Mouse (Mus musculus) large intestine, adult 2 months (tissue): ENCODE data around the gene Mrps9. TPM values are rescaled to one million over a fixed set of nuclear protein-coding genes. Genes with fewer than 3 reads are reported as not detected.
"Not testable (repeated sequence)": the region's sequence is repeated elsewhere in the genome, so short reads cannot be mapped to it uniquely, and the experiment has no call there.

Experiments used
- DNase-seq: peaks from one replicate; pipeline ENCODE4 v3.0.0-alpha.2; 2012; ENCODE audit warnings: low read depth, low spot score
- WGBS: fragments of 180-500 bp; shearing (Covaris S2); methylation state at CpG from one replicate; pipeline ENCODE4 v1.1.7; 2018; 5-methylcytosine and 5-hydroxymethylcytosine counted together
- polyA plus RNA-seq: library from polyadenylated mRNA; depleted of rRNA; stranded (reverse); fragments of >200 nt; gene quantifications from 2 replicates; pipeline ENCODE4 v1.2.3, GENCODE M21; 2012; rRNA removed

Gene Mrps9
- polyA plus RNA-seq: 26.2 and 29.2 TPM in 2 replicates

DNA sequence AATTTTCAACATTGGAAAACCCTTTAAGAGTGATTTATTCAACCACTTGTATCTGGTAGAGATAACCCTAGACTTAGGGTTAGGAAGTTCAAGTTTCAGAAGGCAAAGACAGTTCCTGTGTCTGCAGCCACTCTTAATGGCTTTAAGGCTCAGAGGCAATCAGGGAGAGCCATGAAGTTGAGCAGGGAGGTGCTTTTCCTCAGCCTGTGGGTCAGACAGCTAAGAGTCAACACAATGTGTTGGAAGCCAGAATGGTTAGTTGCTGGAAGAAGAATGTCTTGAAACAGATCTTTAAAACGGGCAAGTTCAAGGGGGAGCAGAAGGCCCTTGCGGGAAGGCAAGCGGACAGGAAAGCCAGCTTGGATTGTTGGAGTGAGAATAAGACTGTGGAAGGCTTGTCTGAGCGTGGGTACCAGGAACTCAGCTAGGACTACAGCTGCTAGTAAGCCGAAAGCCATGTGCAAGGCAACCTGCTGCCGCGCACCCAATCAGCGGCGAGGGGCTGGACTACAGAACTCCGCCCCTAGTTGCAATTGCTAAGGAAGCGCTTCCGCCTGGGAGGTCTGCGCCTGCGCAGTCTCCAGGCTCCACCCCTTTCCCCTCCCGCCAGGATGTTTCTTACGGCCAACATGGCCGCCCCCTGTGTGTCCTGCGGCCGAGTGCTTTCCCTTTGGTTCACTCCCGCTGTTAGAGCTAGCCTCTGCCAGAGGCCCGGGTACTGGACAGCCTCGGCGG lies at the start of gene Mrps9:
Gene Mrps9, plus strand, starts transcription at position 571 of the 735 bp plus-strand sequence.
- peak; percentile 81 for DNase-seq
- WGBS: 2% methylated on average over 23 of the region's 23 CpGs

DNA sequence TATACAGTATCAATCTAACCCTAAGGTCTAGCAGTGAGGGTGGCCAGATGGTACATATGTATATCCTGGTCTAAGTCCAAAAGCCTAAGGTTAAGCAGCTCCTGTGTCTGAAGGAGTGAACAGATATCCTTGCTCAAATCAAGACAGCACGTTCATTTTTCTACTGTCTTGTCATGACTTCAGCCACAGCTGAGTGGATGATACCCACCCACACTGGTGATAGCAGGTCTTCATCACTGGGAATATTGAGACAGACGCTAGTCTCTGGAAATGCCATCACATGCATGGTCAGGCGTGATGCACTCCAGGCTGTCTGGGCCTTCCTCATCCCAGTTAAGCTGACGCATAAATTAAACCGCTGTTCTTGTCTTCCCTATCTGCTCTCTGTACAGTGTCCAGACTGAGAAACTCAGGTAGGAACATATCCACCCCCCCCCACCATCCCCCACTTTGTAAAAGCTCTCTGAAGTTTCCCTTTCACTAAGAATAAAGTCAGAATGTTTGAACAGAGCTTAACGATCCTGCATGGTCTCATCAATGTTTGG lies 37.7 kb upstream of the Mrps9 start:
- WGBS: 79% methylated on average over 6 of the region's 6 CpGs
- DNase-seq: no peak

DNA sequence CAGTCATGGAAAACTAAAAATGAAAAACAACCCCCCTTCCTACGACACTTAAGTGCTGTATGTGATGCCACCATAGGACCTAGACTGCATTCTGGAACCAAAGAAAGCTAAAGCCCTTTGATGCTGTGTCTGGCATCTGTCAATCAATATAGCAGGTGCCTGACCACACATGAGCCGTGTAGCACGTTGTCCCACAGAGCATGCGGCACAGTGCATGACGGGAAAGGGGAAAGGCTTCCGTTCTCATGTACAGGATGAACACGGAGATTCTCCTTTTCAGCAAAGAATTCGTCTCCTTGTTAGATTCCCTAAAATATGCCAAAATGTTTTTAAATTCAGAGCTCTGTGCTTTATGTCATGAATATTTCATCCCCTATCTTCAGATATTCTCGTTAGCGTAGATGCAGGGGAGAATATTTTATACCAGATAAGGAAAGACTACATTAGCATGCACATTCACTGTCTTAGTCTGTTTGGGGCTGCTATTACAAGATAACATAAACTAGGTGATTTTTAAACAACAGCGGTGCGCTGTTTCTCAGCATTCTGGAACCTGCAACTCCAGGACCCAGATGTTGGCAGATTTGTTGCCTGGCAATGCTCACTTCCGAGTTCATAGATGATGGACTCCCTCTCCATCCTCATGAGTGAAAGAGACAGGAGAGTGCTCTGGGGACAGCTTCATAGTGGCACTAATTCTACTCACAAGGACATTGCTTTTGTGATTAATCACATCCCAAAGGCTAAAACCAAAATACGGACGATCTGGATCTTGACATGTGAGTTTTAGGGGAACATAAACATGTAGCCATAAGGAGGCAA lies 36.0 kb upstream of the Mrps9 start:
- 78% methylated on average over 15 of the region's 15 CpGs for WGBS
- no peak for DNase-seq

DNA sequence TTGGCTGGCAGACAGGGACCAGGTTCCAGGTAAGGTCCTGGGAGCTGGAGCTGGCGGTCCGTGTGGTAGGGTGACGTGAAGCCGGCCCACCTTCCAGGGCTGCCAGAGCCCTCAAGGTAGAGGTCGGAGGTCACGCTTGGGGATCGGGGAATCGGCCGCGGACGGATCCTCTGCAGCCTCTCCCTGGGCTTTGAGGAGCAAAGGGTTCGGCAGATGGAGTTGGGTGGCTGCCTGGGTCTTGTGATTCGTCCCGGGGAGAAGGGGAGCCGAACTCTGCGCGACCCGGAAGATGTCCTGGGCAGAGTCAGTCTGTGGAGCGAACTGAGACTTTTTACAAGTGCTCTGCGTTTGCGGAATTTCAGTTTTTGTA lies 350 bp downstream of the Mrps9 start:
- no peak for DNase-seq
- WGBS: under 1% methylated on average over 21 of the region's 21 CpGs

DNA sequence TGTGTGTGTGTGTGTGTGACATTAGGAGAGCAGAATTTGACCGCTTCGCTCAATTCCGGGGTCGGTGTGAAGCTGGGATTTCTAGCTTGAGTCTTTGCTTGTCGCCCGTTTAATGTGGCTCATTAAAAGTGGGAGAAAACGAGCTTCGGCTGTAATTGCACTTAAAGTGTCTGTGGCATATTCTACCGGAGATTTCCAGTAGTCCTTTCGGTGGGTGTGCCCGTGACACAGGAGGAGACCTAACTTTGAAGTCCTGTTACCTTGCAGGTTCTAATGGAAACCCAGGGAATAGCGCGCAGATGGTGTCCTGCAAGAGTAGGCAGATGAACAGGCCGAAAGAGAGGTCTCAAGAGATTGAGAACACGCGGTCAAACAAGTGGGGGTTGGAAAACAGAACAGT lies 777 bp downstream of the Mrps9 start:
- WGBS: 2% methylated on average over 16 of the region's 16 CpGs
- peak; percentile 8 for DNase-seq

DNA sequence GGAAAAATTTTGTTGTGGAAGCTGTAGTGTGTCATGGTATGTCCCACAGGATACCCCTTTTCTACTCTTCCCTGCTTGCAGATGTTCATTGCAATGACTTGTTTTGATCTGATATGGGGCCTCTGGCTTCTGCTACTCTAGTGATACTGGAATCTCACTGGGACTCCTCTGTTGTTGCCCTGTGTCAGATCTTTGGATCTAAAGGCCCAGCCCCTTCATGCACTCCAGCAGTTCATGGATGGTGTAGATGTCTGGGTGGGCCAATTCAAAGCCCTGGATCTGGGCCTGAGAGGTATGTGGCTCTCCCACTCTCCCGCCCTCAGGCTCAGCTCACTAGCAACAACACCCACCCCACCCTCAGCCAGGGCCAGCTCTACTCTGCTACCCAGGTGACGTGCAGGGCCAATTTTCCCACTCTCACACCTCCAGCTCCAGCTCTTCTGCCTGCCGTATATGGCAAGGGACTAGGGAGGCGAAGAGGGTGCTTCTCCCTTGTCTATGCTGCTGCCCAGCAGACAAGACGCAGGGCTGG lies 13.8 kb downstream of the Mrps9 start:
- 96% methylated on average over 5 of the region's 5 CpGs for WGBS
- DNase-seq: no peak

DNA sequence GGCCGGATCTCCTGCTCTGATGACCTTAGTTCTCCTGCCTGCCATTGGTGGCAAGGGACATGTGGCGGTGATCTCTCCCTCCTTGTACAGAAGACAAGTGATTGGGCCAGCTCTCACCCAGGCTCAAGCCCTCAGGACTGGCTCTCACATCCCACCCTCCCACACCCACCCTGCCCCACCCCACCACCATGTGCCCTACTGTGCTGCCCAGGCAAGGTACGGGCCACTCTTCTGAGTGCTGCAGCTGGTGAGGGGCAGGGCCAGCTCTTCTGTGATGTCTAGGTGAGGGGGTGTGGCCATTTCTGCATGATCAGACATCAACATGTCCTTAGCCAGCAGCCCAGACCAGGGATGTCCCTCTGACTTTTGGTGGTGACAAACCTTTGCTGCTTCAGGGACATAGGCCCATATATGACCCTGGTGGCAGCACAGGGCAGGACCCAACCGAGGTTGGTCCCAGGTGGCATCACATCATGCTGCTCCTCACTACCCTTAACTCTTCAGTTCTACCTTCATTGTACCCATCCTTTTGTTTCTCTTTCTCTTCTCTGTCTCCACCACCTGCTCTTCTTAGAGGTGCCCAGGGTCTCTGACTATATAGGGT lies 14.4 kb downstream of the Mrps9 start:
- 91% methylated on average over 4 of the region's 4 CpGs for WGBS
- DNase-seq: no peak

DNA sequence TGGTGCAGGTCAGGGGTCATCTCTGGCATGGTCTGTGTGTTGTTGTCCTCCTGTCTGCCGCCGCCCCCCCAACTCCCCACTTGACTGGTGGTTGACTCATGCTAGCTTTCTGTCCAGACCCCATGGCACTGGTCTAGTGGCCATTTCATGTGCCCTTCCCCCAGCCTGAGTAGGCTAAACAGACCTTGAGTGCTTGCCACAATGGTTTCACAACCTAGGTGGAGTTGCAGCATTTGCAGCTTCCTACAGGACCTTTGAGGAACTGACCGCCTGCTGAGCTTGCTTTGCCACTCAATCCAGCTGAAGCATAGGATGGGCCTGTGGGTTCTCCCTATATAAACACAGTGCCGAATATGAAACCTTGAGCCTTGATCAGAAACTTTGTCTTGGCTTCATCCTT lies 15.0 kb downstream of the Mrps9 start:
- no peak for DNase-seq
- WGBS: 98% methylated on average over 4 of the region's 4 CpGs

DNA sequence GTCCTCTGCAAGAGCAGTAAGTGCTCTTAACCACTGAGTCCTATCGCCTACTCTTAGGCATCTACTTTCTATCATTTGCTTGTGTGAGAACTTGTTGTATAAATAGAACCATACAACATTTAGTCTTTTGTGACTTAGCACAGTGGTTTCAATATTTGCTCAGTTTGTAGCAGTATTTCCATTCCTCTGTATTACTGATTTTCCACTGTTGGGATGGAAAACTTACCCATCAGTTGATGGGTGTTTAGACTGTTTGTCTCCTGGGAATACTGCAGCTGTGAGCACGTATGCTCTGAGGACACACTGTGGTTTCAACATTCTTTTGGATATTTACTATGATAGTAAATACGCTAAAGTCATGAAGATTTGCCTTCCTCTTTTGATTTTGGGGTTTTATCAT lies 16.2 kb downstream of the Mrps9 start:
- WGBS: 90% methylated on average over 3 of the region's 3 CpGs
- no peak for DNase-seq

DNA sequence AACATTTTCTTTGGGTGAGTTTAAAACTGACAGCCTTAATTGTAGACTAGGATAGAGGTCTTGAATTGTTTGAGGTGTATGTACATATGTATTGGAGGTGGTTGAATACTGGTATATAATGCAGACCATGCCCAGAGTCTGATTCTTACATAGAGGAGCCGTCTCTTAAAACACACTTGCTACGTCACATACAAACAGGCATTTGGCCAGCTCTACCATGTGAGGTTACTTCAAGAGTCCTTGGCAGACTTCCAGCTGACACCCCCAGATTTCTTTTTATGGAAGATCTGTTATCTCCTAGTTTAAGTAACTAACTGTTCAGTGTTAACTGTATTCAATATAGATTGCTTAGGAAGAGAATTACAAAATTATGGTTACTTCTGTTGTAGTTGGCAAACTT lies 23.1 kb downstream of the Mrps9 start:
- 65% methylated on average over 2 of the region's 2 CpGs for WGBS
- DNase-seq: no peak

DNA sequence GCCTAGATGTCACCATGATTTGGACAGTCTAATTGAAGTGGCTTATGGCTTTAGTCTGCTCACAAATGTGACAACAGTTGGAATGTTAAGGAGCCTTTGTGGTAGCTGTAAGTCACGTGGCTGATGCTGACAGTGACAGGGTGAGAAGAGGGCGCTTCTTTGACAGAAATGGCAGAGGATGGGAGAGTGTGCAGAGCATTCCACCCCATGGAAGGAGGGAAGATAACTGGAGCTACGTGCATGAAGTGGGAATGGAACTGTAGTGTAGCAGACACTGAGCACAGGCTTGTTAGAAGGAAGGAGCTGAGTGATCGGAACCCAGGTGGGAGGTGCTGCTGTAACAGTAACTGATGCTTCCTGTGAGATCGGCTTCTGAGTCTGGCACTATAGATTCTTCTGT lies 24.2 kb downstream of the Mrps9 start:
- no peak for DNase-seq
- 93% methylated on average over 5 of the region's 5 CpGs for WGBS

DNA sequence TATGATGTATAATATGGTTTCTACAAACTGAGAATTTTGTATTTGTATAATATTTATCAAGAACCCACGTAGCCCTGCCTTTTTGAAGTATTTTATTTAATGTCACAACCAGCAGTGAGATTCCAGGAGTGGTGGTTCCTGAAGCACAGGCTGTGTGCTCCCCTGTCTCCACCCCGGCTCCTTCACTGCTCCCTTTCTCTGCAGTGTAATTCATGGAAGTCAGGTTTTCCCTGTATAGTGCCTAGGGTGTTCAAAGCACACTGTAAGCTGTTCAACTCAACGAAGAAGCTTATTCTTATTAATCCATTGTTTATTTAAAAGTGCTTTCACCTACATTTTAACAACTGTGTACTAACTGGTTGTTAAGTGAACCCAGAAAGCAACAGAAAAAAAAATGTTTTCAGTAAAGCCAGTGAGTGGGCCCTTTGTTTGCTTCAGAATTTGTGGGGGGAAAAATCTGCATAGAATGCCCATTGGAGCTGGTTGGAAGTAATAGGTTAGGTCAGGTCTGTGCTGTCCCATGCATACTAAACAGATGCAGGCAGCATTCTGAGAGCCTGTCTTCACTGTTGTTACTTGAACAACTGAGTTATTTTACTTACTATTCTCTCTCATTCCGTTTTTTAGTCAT lies 25.5 kb downstream of the Mrps9 start:
- 80% methylated on average over 4 of the region's 4 CpGs for WGBS

DNA sequence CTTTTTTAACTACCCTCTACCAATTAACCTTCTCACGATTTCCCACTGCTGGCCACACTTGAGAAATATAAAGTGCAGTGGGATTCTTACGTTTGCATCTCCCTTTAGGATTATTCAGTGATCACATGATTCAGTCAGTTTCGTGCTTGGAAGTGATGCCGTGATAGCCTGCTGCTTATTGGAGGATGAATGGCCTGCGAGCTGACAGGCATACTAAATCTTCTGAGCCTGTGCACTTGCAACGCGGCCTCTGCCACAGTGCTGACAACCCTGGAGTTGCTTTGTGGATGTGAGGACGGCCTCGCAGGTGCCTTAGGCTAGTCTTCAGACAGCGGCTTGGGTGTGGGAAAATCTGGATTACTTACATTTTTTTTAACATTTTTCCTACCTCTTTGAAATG lies 26.2 kb downstream of the Mrps9 start:
- WGBS: 91% methylated on average over 10 of the region's 10 CpGs
- DNase-seq: no peak

More for the DNA sequence above, 25.5 kb downstream of the Mrps9 start:
- DNase-seq: no peak

DNA sequence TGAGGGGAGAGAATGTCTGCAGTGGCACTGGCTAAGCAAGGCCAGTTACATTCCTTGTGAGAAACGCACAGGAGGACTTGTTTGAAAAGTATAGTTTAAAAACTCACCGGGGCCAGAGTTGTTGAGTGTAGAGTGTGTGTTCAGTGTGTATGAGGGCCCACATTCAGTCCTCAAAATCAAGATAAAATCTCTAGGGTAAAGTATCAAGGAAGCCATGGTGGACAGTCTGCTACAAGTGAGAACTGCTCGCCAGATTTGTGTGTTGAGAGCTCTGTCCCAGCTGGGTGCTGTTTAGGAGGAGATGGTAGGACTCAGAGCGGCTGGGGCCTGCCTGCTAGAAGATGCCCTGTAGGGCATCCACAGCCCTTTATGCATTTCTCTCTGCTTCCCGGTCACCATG lies 27.8 kb downstream of the Mrps9 start:
- WGBS: 85% methylated on average over 5 of the region's 5 CpGs
- DNase-seq: no peak

DNA sequence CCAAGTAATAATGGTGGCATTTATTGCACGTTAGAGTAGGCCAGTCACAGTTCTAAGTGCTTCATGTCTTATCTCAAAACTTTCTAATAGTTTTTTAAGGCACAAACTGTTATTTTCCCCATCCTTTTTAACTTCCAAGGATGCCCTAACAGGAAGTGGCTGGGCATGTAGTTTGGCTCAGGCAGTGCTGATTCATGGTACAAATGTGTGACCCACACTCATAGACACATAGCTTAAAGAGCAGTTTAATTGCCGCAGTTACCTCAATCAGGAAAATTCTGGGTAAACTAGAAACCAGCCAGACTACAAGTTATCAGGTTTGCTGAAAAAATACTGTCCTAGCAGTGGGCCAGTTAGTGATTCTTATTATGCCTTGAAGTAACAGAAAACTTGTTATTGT lies 31.2 kb downstream of the Mrps9 start:
- peak; percentile 7 for DNase-seq
- 44% methylated on average over 2 of the region's 2 CpGs for WGBS

DNA sequence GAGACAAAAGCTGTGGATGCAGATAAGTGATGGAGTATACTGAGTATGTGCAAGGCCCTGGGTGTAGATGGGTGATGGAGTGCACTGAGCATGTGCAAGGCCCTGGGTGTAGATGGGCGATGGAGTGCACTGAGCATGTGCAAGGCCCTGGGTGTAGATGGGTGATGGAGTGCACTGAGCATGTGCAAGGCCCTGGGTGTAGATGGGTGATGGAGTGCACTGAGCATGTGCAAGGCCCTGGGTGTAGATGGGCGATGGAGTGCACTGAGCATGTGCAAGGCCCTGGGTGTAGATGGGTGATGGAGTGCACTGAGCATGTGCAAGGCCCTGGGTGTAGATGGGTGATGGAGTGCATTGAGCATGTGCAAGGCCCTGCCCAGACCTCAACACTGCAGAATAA lies 32.4 kb downstream of the Mrps9 start:
- 100% methylated on average over 2 of the region's 2 CpGs for whole genome bisulfite sequencing
- DNase-seq: not testable (repeated sequence)

DNA sequence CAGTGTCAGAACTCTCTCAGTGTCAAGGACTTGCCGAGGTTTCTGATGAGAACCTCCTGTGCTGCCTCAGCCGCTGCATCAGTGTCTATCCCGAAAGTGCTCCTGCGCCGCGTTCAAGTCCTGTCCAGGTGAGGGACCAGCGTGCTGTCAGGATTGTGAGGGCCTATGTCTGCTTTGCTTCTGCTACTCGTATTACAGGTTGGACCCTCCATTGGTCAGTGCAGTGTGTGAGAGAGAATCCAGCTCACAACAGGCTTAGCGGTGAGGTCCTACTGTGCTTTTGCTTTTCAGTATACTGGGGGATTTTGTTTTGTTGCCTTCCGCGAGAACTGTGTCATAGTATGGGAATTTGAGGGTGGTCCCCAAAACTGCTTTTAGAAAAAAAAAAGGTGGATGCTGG lies 36.8 kb downstream of the Mrps9 start:
- no peak for DNase-seq

DNA sequence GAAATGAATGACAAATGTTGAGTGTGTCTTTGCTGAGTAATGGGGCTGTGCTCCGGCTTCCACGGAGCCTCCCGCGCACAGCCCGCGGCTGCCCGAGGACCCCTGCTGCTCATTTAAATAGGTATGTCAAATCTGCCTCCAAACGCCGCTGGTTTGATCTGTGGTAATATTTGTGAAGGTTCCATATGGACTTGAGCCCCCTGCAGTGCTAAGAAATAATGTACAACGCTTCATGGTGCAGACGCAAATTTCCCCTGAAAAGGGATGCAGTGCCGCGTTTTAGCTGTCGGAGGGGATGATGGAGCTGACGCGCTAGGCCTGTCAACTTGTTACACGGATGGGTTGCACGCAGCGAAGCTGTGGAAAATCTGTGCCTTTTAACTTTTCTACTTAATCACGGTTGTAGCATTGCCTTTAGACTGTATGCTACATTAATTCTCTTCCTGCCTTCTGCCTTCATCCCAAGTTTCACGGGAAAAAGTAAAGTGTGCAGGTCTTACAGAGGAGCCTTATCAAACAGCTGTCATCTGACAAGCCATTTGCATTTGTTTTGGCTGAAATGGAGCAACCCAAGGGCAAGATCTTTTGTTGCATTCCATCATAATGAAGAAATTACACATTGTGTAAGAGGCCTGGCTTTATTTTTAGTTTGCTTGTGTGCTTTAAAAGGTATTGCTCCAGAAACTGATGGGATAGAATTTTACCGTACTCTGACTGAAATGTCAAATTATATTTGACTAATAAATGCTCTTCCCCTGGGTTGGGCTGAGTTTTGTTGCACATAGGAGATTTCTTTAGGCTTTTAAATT lies 37.7 kb downstream of the Mrps9 start:
- DNase-seq: no peak
- 89% methylated on average over 22 of the region's 22 CpGs for WGBS

More for the DNA sequence above, 36.8 kb downstream of the Mrps9 start:
- WGBS: 95% methylated on average over 11 of the region's 11 CpGs

DNA sequence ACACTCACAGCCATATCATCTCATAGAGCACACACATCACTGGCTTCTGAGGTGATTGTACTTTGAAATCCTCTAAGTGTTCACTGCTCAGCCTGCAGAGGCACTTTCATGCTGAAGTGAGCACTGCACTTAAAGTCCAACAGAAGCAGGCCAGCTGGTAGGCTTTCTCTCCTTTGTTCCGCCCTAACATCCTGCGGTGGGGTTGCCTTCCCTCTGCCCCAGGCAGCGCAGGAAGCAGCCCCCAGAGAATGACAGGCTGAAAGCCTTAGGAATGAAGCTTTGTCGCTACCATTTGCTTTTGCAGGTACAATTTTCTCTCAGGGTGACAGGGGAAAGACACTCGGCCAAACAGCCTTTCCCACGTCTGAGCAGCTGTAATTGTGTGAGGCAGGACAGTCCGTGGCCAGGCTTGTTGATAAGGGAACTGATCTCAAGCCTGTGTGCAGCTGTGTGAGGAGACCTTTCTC lies 38.4 kb downstream of the Mrps9 start:
- 84% methylated on average over 7 of the region's 7 CpGs for WGBS
- DNase-seq: no peak
